Mouse (Mus musculus): ENCODE measurements around the gene Ror1.

Gene Ror1

GRCm38 (mm10) chr4:100095685-100096595 lies at the start of gene Ror1:
Ror1 (plus strand) TSS chr4:100095791.
- DNase-seq: peak; percentile 94

- DNase-seq: no peak
Observed at GRCm38 (mm10) chr4:100047066-100047465, 48.5 kb upstream of the Ror1 start.

GRCm38 (mm10) chr4:100048351-100048950 lies 47.1 kb upstream of the Ror1 start:
- DNase-seq: peak; percentile 32

- DNase-seq: no peak
Observed at GRCm38 (mm10) chr4:100051767-100052166, 43.8 kb upstream of the Ror1 start.

- DNase-seq: no peak
Observed at GRCm38 (mm10) chr4:100052258-100052657, 43.3 kb upstream of the Ror1 start.

GRCm38 (mm10) chr4:100056046-100056445 lies 39.5 kb upstream of the Ror1 start:
- DNase-seq: no peak

- DNase-seq: no peak
Observed at GRCm38 (mm10) chr4:100056446-100056845, 39.1 kb upstream of the Ror1 start.

GRCm38 (mm10) chr4:100057381-100057780 lies 38.2 kb upstream of the Ror1 start:
- DNase-seq: no peak

GRCm38 (mm10) chr4:100058631-100059030 lies 37.0 kb upstream of the Ror1 start:
- DNase-seq: no peak

- DNase-seq: no peak
Observed at GRCm38 (mm10) chr4:100059811-100060210, 35.8 kb upstream of the Ror1 start.

- no peak for DNase-seq
Observed at GRCm38 (mm10) chr4:100061396-100062066, 34.1 kb upstream of the Ror1 start.

GRCm38 (mm10) chr4:100065686-100066085 lies 29.9 kb upstream of the Ror1 start:
- DNase-seq: no peak

GRCm38 (mm10) chr4:100070101-100070500 lies 25.5 kb upstream of the Ror1 start:
- no peak for DNase-seq

GRCm38 (mm10) chr4:100096596-100097181 lies 1.1 kb downstream of the Ror1 start:
- DNase-seq: peak; percentile 30

- no peak for DNase-seq
Observed at GRCm38 (mm10) chr4:100097364-100097979, 1.9 kb downstream of the Ror1 start.

- no peak for DNase-seq
Observed at GRCm38 (mm10) chr4:100101066-100101820, 5.7 kb downstream of the Ror1 start.

- no peak for DNase-seq
Observed at GRCm38 (mm10) chr4:100101844-100102243, 6.3 kb downstream of the Ror1 start.

GRCm38 (mm10) chr4:100104241-100104640 lies 8.7 kb downstream of the Ror1 start:
- DNase-seq: no peak

GRCm38 (mm10) chr4:100107593-100107992 lies 12.0 kb downstream of the Ror1 start:
- no peak for DNase-seq

- no peak for DNase-seq
Observed at GRCm38 (mm10) chr4:100108551-100108950, 13.0 kb downstream of the Ror1 start.

GRCm38 (mm10) chr4:100114148-100114547 lies 18.6 kb downstream of the Ror1 start:
- DNase-seq: no peak

GRCm38 (mm10) chr4:100116366-100116765 lies 20.8 kb downstream of the Ror1 start:
- no peak for DNase-seq

Data from lung, postnatal 14 days (tissue).